Mouse (Mus musculus) hindbrain, embryonic 11.5 days (tissue): ENCODE data around the gene Wipi2. TPM values are rescaled to one million over a fixed set of nuclear protein-coding genes. Genes with fewer than 3 reads are reported as not detected.

Experiments
- ATAC-seq: fragments of 200-750 bp; cut with Nextera tagmentation; 2 replicates; pipeline ENCODE4 v1.8.0; 2017; ENCODE audit warnings: mild to moderate bottlenecking, moderate TSS enrichment, moderate library complexity; ENCODE audit not compliant: low FRiP score
- DNase-seq: peaks from one replicate; pipeline ENCODE4 v3.0.0-alpha.2; 2015; ENCODE audit warnings: low spot score
- H3K27ac ChIP-seq: fragments of 300-500 bp; sonication (generic); 2 replicates; pipeline ENCODE4 v1.5.1; 2014; ENCODE audit warnings: mild to moderate bottlenecking, low read depth, low read length
- H3K27me3 ChIP-seq: fragments of 300-500 bp; sonication (generic); 2 replicates; pipeline ENCODE4 v1.6.1; 2014; ENCODE audit warnings: mild to moderate bottlenecking, low read length, moderate library complexity, mixed read lengths; ENCODE audit not compliant: control insufficient read depth, insufficient read depth
- H3K36me3 ChIP-seq: fragments of 300-500 bp; sonication (generic); 2 replicates; pipeline ENCODE4 v1.6.1; 2014; ENCODE audit warnings: mild to moderate bottlenecking, low read length, moderate library complexity, mixed read lengths; ENCODE audit not compliant: control insufficient read depth, insufficient read depth
- H3K4me1 ChIP-seq: fragments of 300-500 bp; sonication (generic); replicated peaks from 2 replicates; pipeline ENCODE4 v1.6.1; 2014; ENCODE audit warnings: low read length, mixed read lengths; ENCODE audit not compliant: control insufficient read depth, insufficient read depth
- H3K4me2 ChIP-seq: fragments of 300-500 bp; sonication (generic); replicated peaks from 2 replicates; pipeline ENCODE4 v1.6.1; 2014; ENCODE audit warnings: mild to moderate bottlenecking, low read depth, low read length
- H3K4me3 ChIP-seq: fragments of 300-500 bp; sonication (generic); 2 replicates; pipeline ENCODE4 v1.5.1; 2014; ENCODE audit warnings: low read depth, low read length
- H3K9ac ChIP-seq: fragments of 300-500 bp; sonication (generic); 2 replicates; pipeline ENCODE4 v1.6.1; 2014; ENCODE audit warnings: low read depth, low read length
- H3K9me3 ChIP-seq: fragments of 300-500 bp; sonication (generic); 2 replicates; pipeline ENCODE4 v1.6.1; 2016; ENCODE audit warnings: low read length; ENCODE audit not compliant: control insufficient read depth
- WGBS: fragments of 180-500 bp; shearing (Covaris S2); extraction: QIAGEN DNeasy Blood & Tissue Kit; methylation state at CpG from one replicate; pipeline ENCODE4 v1.1.7; 2014; 5-methylcytosine and 5-hydroxymethylcytosine counted together
- polyA plus RNA-seq: library from polyadenylated mRNA; unstranded; fragments of >200 nt; fragmentation: Nextera tagmentation; extraction: Ambion mirVana; gene quantifications from 2 replicates; pipeline ENCODE4 v1.2.1, GENCODE M21; 2014

Gene Wipi2
- polyA plus RNA-seq, 1 experiment from 2014 or later, result 43.3 TPM

- ATAC-seq, result no peak
- Histone ChIP-seq H3K9me3 (no peaks in the 10 kb centered on the region), H3K9ac (no peak overlapping the region), H3K36me3 (no peaks in the 10 kb centered on the region), H3K27me3 (no peaks in the 10 kb centered on the region), H3K4me3 (no peak overlapping the region), H3K27ac (no peak overlapping the region), H3K4me1 (no peaks in the 10 kb centered on the region), H3K4me2 (no peak overlapping the region)
- DNase-seq, result no peak
- 80% methylated on average over 2 of the region's 2 CpGs for WGBS
Measured at GRCm38 (mm10) chr5:142621421-142621820, 6.1 kb upstream of the Wipi2 start.

DNA sequence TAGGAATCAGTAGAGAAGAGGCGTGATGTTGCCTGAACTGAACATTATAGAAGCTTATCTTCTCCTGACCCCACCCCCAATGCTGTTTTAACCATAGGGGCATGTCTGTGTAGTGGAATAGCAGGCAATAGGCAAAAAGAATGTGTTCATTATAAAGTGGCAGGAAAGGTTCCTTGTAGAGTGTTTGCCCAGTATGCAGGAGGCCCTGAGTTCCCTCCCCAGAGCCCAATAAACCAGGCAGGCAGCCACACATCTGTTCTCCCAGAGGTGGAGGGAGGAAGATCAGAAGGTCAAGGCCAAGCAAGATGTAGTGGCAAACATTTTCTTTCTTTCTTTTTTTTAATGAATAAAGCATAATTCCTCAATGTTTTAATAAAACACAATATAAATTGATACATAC is 5.4 kb upstream of the Wipi2 start:
- H3K36me3 ChIP-seq, result no peaks in the 10 kb centered on the region
- no peak overlapping the region for H3K4me2 ChIP-seq
- no peaks in the 10 kb centered on the region for H3K27me3 ChIP-seq
- no peaks in the 10 kb centered on the region for H3K9me3 ChIP-seq
- no peak overlapping the region for H3K27ac ChIP-seq
- no peak overlapping the region for H3K4me3 ChIP-seq
- H3K4me1 ChIP-seq, result no peaks in the 10 kb centered on the region
- DNase-seq (no peak), ATAC-seq (no peak)
- H3K9ac ChIP-seq, result no peak overlapping the region
- WGBS, result 74% methylated on average over 1 of the region's 1 CpGs

- DNase-seq (no peak), ATAC-seq (no peak)
- Histone ChIP-seq H3K4me2 (no peak overlapping the region), H3K9me3 (no peaks in the 10 kb centered on the region), H3K4me3 (no peak overlapping the region), H3K4me1 (no peaks in the 10 kb centered on the region), H3K27me3 (no peaks in the 10 kb centered on the region), H3K27ac (no peak overlapping the region), H3K36me3 (no peaks in the 10 kb centered on the region), H3K9ac (no peak overlapping the region)
- WGBS, result 90% methylated on average over 7 of the region's 7 CpGs
Measured at GRCm38 (mm10) chr5:142623080-142623479, 4.4 kb upstream of the Wipi2 start.

GRCm38 (mm10) chr5:142628726-142629662 is 1.5 kb downstream of the Wipi2 start:
- Histone ChIP-seq H3K9ac (peak overlapping the region; percentile 83), H3K36me3 (no peaks in the 10 kb centered on the region), H3K4me3 (peak overlapping the region; percentile 80), H3K27ac (peak overlapping the region; percentile 71), H3K4me2 (peak overlapping the region; percentile 84), H3K9me3 (no peaks in the 10 kb centered on the region), H3K4me1 (0 out of 2 replicates have a peak, but pooled peaks cover 4% of the 10 kb centered on the region), H3K27me3 (no peaks in the 10 kb centered on the region)
- peak; percentile 96 for ATAC-seq
- 1% methylated on average over 64 of the region's 69 CpGs for WGBS
- DNase-seq, result peak; percentile 97

DNA sequence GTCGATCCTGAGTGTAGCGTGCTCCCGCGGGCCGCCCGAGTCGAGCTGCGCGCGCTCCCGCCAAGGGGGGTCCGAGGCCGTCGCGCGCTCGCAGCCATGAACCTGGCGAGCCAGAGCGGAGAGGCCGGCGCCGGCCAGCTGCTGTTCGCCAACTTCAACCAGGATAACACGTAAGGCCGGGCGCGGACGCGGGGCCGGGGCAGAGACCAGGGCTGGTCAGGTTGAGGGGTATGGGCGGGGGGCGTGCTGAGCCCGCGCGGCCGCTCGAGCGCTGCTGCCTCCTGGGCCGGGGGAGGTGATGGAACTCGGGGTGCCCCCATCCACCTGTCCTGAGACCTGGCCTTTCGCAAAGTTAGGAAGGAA is 2.1 kb downstream of the Wipi2 start:
- ATAC-seq (peak; percentile 79), DNase-seq (no peak)
- under 1% methylated on average over 29 of the region's 41 CpGs for WGBS

GRCm38 (mm10) chr5:142630224-142630623 is 2.7 kb downstream of the Wipi2 start:
- Histone ChIP-seq H3K4me1 (0 out of 2 replicates have a peak, but pooled peaks cover 4% of the 10 kb centered on the region), H3K27ac (no peak overlapping the region), H3K36me3 (no peaks in the 10 kb centered on the region), H3K4me2 (peak overlapping the region; percentile 84), H3K9me3 (no peaks in the 10 kb centered on the region), H3K27me3 (no peaks in the 10 kb centered on the region), H3K9ac (peak overlapping the region; percentile 83), H3K4me3 (peak overlapping the region; percentile 80)
- WGBS, result 13% methylated on average over 6 of the region's 6 CpGs
- DNase-seq (peak; percentile 17), ATAC-seq (no peak)

More for the DNA sequence above, 2.1 kb downstream of the Wipi2 start:
- Histone ChIP-seq H3K9ac (peak overlapping the region; percentile 83), H3K9me3 (no peaks in the 10 kb centered on the region), H3K27ac (peak overlapping the region; percentile 71), H3K27me3 (no peaks in the 10 kb centered on the region), H3K4me2 (peak overlapping the region; percentile 84), H3K4me1 (0 out of 2 replicates have a peak, but pooled peaks cover 4% of the 10 kb centered on the region), H3K4me3 (peak overlapping the region; percentile 80), H3K36me3 (no peaks in the 10 kb centered on the region)

GRCm38 (mm10) chr5:142637823-142638222 is 10.3 kb downstream of the Wipi2 start:
- H3K27me3 ChIP-seq, result no peaks in the 10 kb centered on the region
- H3K4me2 ChIP-seq, result no peak overlapping the region
- no peaks in the 10 kb centered on the region for H3K9me3 ChIP-seq
- WGBS, result 92% methylated on average over 5 of the region's 5 CpGs
- H3K4me3 ChIP-seq, result no peak overlapping the region
- ATAC-seq, result no peak
- DNase-seq, result no peak
- H3K9ac ChIP-seq, result no peak overlapping the region
- H3K4me1 ChIP-seq, result no peaks in the 10 kb centered on the region
- H3K27ac ChIP-seq, result no peak overlapping the region
- no peaks in the 10 kb centered on the region; the same call in 1 of the 2 replicates for H3K36me3 ChIP-seq

DNA sequence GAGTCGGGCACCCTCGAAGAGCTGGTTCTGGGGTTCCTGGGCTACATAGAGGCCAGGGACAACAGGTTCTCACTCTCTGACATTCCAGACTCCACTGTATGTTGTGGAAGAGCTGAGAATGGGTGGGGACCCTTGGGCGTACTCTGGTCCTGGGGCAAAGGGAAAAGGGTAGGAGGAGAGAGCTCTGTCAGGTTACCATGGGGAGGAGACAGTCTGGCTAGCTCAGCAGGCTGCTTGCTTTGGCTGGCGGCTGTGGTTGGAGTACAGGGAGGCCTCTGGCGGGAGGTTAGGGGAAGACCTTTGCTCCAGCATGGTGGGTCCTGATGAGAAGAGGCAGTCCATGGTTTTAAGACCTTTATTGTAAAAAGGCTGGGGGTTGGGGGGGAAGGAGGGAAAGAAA is 12.6 kb downstream of the Wipi2 start:
- no peak overlapping the region for H3K9ac ChIP-seq
- no peak overlapping the region for H3K4me2 ChIP-seq
- WGBS, result 81% methylated on average over 5 of the region's 5 CpGs
- no peak overlapping the region for H3K27ac ChIP-seq
- no peak for DNase-seq
- H3K9me3 ChIP-seq, result no peaks in the 10 kb centered on the region
- H3K4me1 ChIP-seq, result no peaks in the 10 kb centered on the region
- H3K36me3 ChIP-seq, result no peaks in the 10 kb centered on the region; the same call in 1 of the 2 replicates
- no peak for ATAC-seq
- no peaks in the 10 kb centered on the region for H3K27me3 ChIP-seq
- no peak overlapping the region for H3K4me3 ChIP-seq
